8 mouse cellular contexts compared by ENCODE assay signal in the genomic region with DNA sequence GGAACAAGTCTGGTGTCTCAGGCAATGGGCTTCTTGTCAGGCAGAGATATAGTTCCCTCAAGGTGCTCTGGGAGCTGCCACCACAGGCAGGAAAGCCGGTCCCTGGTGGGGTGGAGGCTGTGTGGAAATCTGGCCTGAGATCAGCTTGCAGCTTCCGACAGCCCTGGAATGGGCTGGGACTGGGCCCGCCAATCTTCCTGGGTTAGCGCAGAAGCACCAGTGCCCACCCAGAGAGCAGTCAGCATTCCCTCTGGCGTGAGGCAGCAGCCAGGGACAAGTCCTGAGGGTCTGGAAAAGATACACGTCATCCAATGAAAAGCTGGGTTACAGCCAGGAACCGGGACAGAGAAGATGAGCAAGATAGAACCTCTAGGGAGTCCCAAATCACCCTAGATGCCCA. TPM values are rescaled to one million over a fixed set of nuclear protein-coding genes. Genes with fewer than 3 reads are reported as not detected.
A peak's percentile ranks its signal among the peaks of the same experiment; 100 is the strongest.
DNase-seq lines count a peak whose midpoint lies in the region; ATAC-seq and TF ChIP-seq lines count a peak whose summit lies in the region.

No protein-coding gene starts in this region.

- no peaks in the 10 kb centered on the region; the same call in 1 of the 2 replicates for H3K36me3 ChIP-seq in forebrain, embryonic 15.5 days
- no peaks in the 10 kb centered on the region for H3K36me3 ChIP-seq in hindbrain, postnatal 0 days (ENCODE audit: insufficient read depth, low read length)
- no peaks in the 10 kb centered on the region; the same call in none of the 2 replicates for H3K36me3 ChIP-seq in liver, embryonic 14.5 days (replicated peaks; ENCODE audit: control insufficient read depth, insufficient read depth, low read depth)

- intact Hi-C loops in gastrocnemius, postnatal 14 days (cut with DNase I; ENCODE audit: low total_unique reads) = loop anchor here (10.0 kb wide), 1 partner anchor 167 kb away; no protein-coding TSS in a partner anchor

- 0 out of 2 replicates have a peak overlapping the region, but pooled peaks have one; percentile 9 for H3K27ac ChIP-seq in forebrain, embryonic 15.5 days (replicated peaks)
- H3K27ac ChIP-seq in hindbrain, postnatal 0 days = peak overlapping the region; percentile 26; the same call in 1 of the 2 replicates
- H3K27ac ChIP-seq in liver, embryonic 14.5 days = no peak overlapping the region
- 0 out of 2 replicates have a peak overlapping the region, but pooled peaks have one; percentile 23 for H3K27ac ChIP-seq in olfactory bulb, adult 2 months (ENCODE audit: insufficient read depth, low read depth, low read length)

- TF ChIP-seq EP300 in liver, embryonic 14.5 days (IDR thresholded peaks at IDR 0.05; ENCODE audit: low read depth) = no peak

- 31% methylated on average over 7 of the region's 7 CpGs for WGBS in forebrain, embryonic 15.5 days
- WGBS in hindbrain, postnatal 0 days = 20% methylated on average over 7 of the region's 7 CpGs
- 71% methylated on average over 7 of the region's 7 CpGs for WGBS in liver, embryonic 14.5 days (ENCODE audit: insufficient replicate concordance)
- 30% methylated on average over 7 of the region's 7 CpGs for WGBS in olfactory bulb, adult 2 months

- peak overlapping the region; percentile 90 for H3K4me2 ChIP-seq in forebrain, embryonic 15.5 days (replicated peaks)
- peak overlapping the region; percentile 95 for H3K4me2 ChIP-seq in hindbrain, postnatal 0 days (ENCODE audit: low read depth, low read length)
- H3K4me2 ChIP-seq in liver, embryonic 14.5 days (ENCODE audit: low read depth) = peak overlapping the region; percentile 99

- no peaks in the 10 kb centered on the region for H3K9me3 ChIP-seq in forebrain, embryonic 15.5 days
- no peaks in the 10 kb centered on the region for H3K9me3 ChIP-seq in hindbrain, postnatal 0 days (ENCODE audit: low read length)
- no peaks in the 10 kb centered on the region for H3K9me3 ChIP-seq in liver, embryonic 14.5 days (ENCODE audit: control insufficient read depth, low read length)

- DNase-seq in adrenal gland, postnatal 10 days = peak; percentile 75
- DNase-seq in hindbrain, postnatal 0 days (ENCODE audit: low spot score) = no peak
- no peak for DNase-seq in liver, embryonic 14.5 days (ENCODE audit: low read depth in 3 of 3, low spot score in 3 of 3)
- no peak for DNase-seq in testis, postnatal 10 days (ENCODE audit: low spot score)
- DNase-seq in ovary, postnatal 36 days (ENCODE audit: low spot score) = no peak
- no peak for DNase-seq in gastrocnemius, postnatal 14 days

- ATAC-seq in forebrain, embryonic 15.5 days (replicated peaks) = no peak
- no peak for ATAC-seq in hindbrain, postnatal 0 days
- ATAC-seq in liver, embryonic 14.5 days (ENCODE audit: insufficient read depth) = no peak

- no peaks in the 10 kb centered on the region for H3K27me3 ChIP-seq in forebrain, embryonic 15.5 days
- no peaks in the 10 kb centered on the region for H3K27me3 ChIP-seq in hindbrain, postnatal 0 days (ENCODE audit: insufficient read depth, low read length)
- H3K27me3 ChIP-seq in liver, embryonic 14.5 days (ENCODE audit: control insufficient read depth, insufficient read depth, low read length) = no peaks in the 10 kb centered on the region

- TF ChIP-seq POLR2A in olfactory bulb, adult 2 months (IDR thresholded peaks at IDR 0.05; ENCODE audit: insufficient read depth, low read depth, low read length) = no peak

- no peak for TF ChIP-seq CTCF in hindbrain, postnatal 0 days (IDR thresholded peaks at IDR 0.05; ENCODE audit: low read depth)
- TF ChIP-seq CTCF in liver, embryonic 14.5 days (IDR thresholded peaks at IDR 0.05; ENCODE audit: low read depth) = no peak
- TF ChIP-seq CTCF in olfactory bulb, adult 2 months (IDR thresholded peaks at IDR 0.05; ENCODE audit: insufficient read depth, low read depth, low read length) = no peak

- peak overlapping the region; percentile 94 for H3K9ac ChIP-seq in forebrain, embryonic 15.5 days (replicated peaks)
- 0 out of 2 replicates have a peak overlapping the region, but pooled peaks have one; percentile 24 for H3K9ac ChIP-seq in hindbrain, postnatal 0 days (replicated peaks; ENCODE audit: low read length)
- no peak overlapping the region for H3K9ac ChIP-seq in liver, embryonic 14.5 days (replicated peaks)

- H3K4me1 ChIP-seq in forebrain, embryonic 15.5 days = peaks cover 81% of the 10 kb centered on the region
- peaks cover 22% of the 10 kb centered on the region for H3K4me1 ChIP-seq in hindbrain, postnatal 0 days (ENCODE audit: insufficient read depth, low read length)
- peaks cover 23 to 28% of the 10 kb centered on the region in 2 experiments for H3K4me1 ChIP-seq in liver, embryonic 14.5 days (replicated peaks; ENCODE audit: control insufficient read depth in 2 of 2, insufficient read depth in 2 of 2, low read length in 1 of 2)
- H3K4me1 ChIP-seq in olfactory bulb, adult 2 months (ENCODE audit: control insufficient read depth, insufficient read depth, low read length) = peaks cover 28% of the 10 kb centered on the region

- H3K4me3 ChIP-seq in forebrain, embryonic 15.5 days = peak overlapping the region; percentile 96
- H3K4me3 ChIP-seq in hindbrain, postnatal 0 days (ENCODE audit: low read length) = peak overlapping the region; percentile 88
- H3K4me3 ChIP-seq in liver, embryonic 14.5 days (ENCODE audit: insufficient read depth in 1 of 2, low read depth in 2 of 2, low read length in 2 of 2) = peak overlapping the region; percentile 72 to 83
- H3K4me3 ChIP-seq in olfactory bulb, adult 2 months (ENCODE audit: insufficient read depth, low read depth, low read length) = peak overlapping the region; percentile 76

RNA-seq across cellular contexts. Expression of a gene that starts 1.3 kb away (rescaled TPM):
- total RNA-seq in adrenal gland, postnatal 10 days (2021) = 10 to 100 TPM; 43.3 to 47.0 TPM
- 7.8 and 7.9 TPM in 2 replicates for polyA plus RNA-seq in forebrain, embryonic 15.5 days (2015; fragmentation: Nextera tagmentation; extraction: Ambion mirVana)
- 24.4 and 39.2 TPM in 2 replicates for total RNA-seq in hindbrain, postnatal 0 days (2014; rRNA removed)
- 7.7 and 8.0 TPM in 2 replicates for polyA plus RNA-seq in hindbrain, postnatal 0 days (2015; fragmentation: Nextera tagmentation; extraction: Ambion mirVana)
- polyA plus RNA-seq in liver, embryonic 14.5 days (2012; rRNA removed) = 7.1 and 7.8 TPM in 2 replicates
- 4.9 and 6.1 TPM in 2 replicates for polyA plus RNA-seq in liver, embryonic 14.5 days (2014; fragmentation: Nextera tagmentation; extraction: Ambion mirVana)
- not detected in 2 replicates for polyA plus RNA-seq in olfactory bulb, adult 2 months (2012; ENCODE audit: insufficient read depth, insufficient read length, low replicate concordance, missing spikeins)
- 10 to 100 TPM; 18.4 to 20.1 TPM for total RNA-seq in gastrocnemius, postnatal 14 days (2021)

RNA-seq across cellular contexts. Expression of a gene that starts 2.4 kb away (rescaled TPM):
- total RNA-seq in adrenal gland, postnatal 10 days (2021) = 10 to 100 TPM; 13.8 to 19.4 TPM
- 24.2 and 25.9 TPM in 2 replicates for polyA plus RNA-seq in forebrain, embryonic 15.5 days (2015; fragmentation: Nextera tagmentation; extraction: Ambion mirVana)
- 22.5 and 34.6 TPM in 2 replicates for total RNA-seq in hindbrain, postnatal 0 days (2014; rRNA removed)
- 18.0 and 18.8 TPM in 2 replicates for polyA plus RNA-seq in hindbrain, postnatal 0 days (2015; fragmentation: Nextera tagmentation; extraction: Ambion mirVana)
- 12.4 and 12.9 TPM in 2 replicates for polyA plus RNA-seq in liver, embryonic 14.5 days (2012; rRNA removed)
- 9.7 and 12.4 TPM in 2 replicates for polyA plus RNA-seq in liver, embryonic 14.5 days (2014; fragmentation: Nextera tagmentation; extraction: Ambion mirVana)
- not detected in 2 replicates for polyA plus RNA-seq in olfactory bulb, adult 2 months (2012; ENCODE audit: insufficient read depth, insufficient read length, low replicate concordance, missing spikeins)
- 1 to 10 TPM; 5.8 to 7.8 TPM for total RNA-seq in gastrocnemius, postnatal 14 days (2021)

RNA-seq across cellular contexts. Expression of a gene that starts 11.8 kb away (rescaled TPM):
- 10 to 100 TPM; 12.7 to 14.0 TPM for total RNA-seq in adrenal gland, postnatal 10 days (2021)
- polyA plus RNA-seq in forebrain, embryonic 15.5 days (2015; fragmentation: Nextera tagmentation; extraction: Ambion mirVana) = 1.0 and 1.1 TPM in 2 replicates
- total RNA-seq in hindbrain, postnatal 0 days (2014; rRNA removed) = 1.6 and 2.1 TPM in 2 replicates
- polyA plus RNA-seq in hindbrain, postnatal 0 days (2015; fragmentation: Nextera tagmentation; extraction: Ambion mirVana) = 1.5 and 1.8 TPM in 2 replicates
- polyA plus RNA-seq in liver, embryonic 14.5 days (2012; rRNA removed) = 9.4 and 10.5 TPM in 2 replicates
- polyA plus RNA-seq in liver, embryonic 14.5 days (2014; fragmentation: Nextera tagmentation; extraction: Ambion mirVana) = 7.5 and 9.3 TPM in 2 replicates
- polyA plus RNA-seq in olfactory bulb, adult 2 months (2012; ENCODE audit: insufficient read depth, insufficient read length, low replicate concordance, missing spikeins) = not detected in 2 replicates
- 10 to 100 TPM; 11.2 to 11.5 TPM for total RNA-seq in gastrocnemius, postnatal 14 days (2021)

RNA-seq across cellular contexts. Expression of a gene that starts 46.1 kb away (rescaled TPM):
- total RNA-seq in adrenal gland, postnatal 10 days (2021) = 1 to 10 TPM in 1 of 2 experiments, under 1 TPM in 1; 0.91 to 1.2 TPM
- 0.17 TPM in 1 of 2 replicates, not detected in the other for polyA plus RNA-seq in forebrain, embryonic 15.5 days (2015; fragmentation: Nextera tagmentation; extraction: Ambion mirVana)
- 0.29 and 0.63 TPM in 2 replicates for total RNA-seq in hindbrain, postnatal 0 days (2014; rRNA removed)
- polyA plus RNA-seq in hindbrain, postnatal 0 days (2015; fragmentation: Nextera tagmentation; extraction: Ambion mirVana) = 0.20 and 0.45 TPM in 2 replicates
- polyA plus RNA-seq in liver, embryonic 14.5 days (2012; rRNA removed) = 0.36 and 0.42 TPM in 2 replicates
- 0.09 and 0.29 TPM in 2 replicates for polyA plus RNA-seq in liver, embryonic 14.5 days (2014; fragmentation: Nextera tagmentation; extraction: Ambion mirVana)
- not detected in 2 replicates for polyA plus RNA-seq in olfactory bulb, adult 2 months (2012; ENCODE audit: insufficient read depth, insufficient read length, low replicate concordance, missing spikeins)
- total RNA-seq in gastrocnemius, postnatal 14 days (2021) = under 1 TPM in 1 of 2 experiments, not detected in 1; 0.09 TPM

RNA-seq across cellular contexts. Expression of a gene that starts 46.9 kb away (rescaled TPM):
- total RNA-seq in adrenal gland, postnatal 10 days (2021) = 10 to 100 TPM; 62.0 to 79.6 TPM
- 27.6 and 29.8 TPM in 2 replicates for polyA plus RNA-seq in forebrain, embryonic 15.5 days (2015; fragmentation: Nextera tagmentation; extraction: Ambion mirVana)
- 42.4 and 42.6 TPM in 2 replicates for total RNA-seq in hindbrain, postnatal 0 days (2014; rRNA removed)
- polyA plus RNA-seq in hindbrain, postnatal 0 days (2015; fragmentation: Nextera tagmentation; extraction: Ambion mirVana) = 12.5 and 16.1 TPM in 2 replicates
- 11.0 and 13.8 TPM in 2 replicates for polyA plus RNA-seq in liver, embryonic 14.5 days (2012; rRNA removed)
- 3.7 and 6.1 TPM in 2 replicates for polyA plus RNA-seq in liver, embryonic 14.5 days (2014; fragmentation: Nextera tagmentation; extraction: Ambion mirVana)
- polyA plus RNA-seq in olfactory bulb, adult 2 months (2012; ENCODE audit: insufficient read depth, insufficient read length, low replicate concordance, missing spikeins) = not detected in 2 replicates
- total RNA-seq in gastrocnemius, postnatal 14 days (2021) = 10 to 100 TPM; 52.7 to 61.5 TPM

Comparison
In these comparisons a context has a peak if more than half of its experiments do, and no peak if none do; other contexts are left out.
1. RNA of a gene that starts 2.4 kb away (polyA plus RNA-seq): 24.2 to 25.9 TPM in forebrain, embryonic 15.5 days, 18.0 to 18.8 TPM in hindbrain, postnatal 0 days and 9.7 to 12.9 TPM in liver, embryonic 14.5 days; not detected in olfactory bulb, adult 2 months; every median in the first group is over 10 times any median in the second.
2. Peak in every context shown above with its lines, with median percentiles within 50 percentile points of each other: H3K4me2 ChIP-seq and H3K4me3 ChIP-seq.